Mouse (Mus musculus) 3T3-L1 (cell line): ENCODE measurements around the gene Ank3.

ENCODE experiments used
- DNase-seq: peaks from one replicate; pipeline ENCODE4 v3.0.0-alpha.2; 2015; ENCODE audit warnings: low read depth, low spot score

Gene Ank3

GRCm38 (mm10) chr10:69821245-69821644 lies 422.7 kb downstream of the Ank3 start:
- DNase-seq = no peak

- no peak for DNase-seq
These were observed 430.2 kb downstream of the Ank3 start for GRCm38 (mm10) chr10:69828770-69829169.

GRCm38 (mm10) chr10:69829236-69829635 lies 430.7 kb downstream of the Ank3 start:
- DNase-seq = no peak

- no peak for DNase-seq
These were observed 433.0 kb downstream of the Ank3 start for GRCm38 (mm10) chr10:69831568-69831967.

- DNase-seq = no peak
These were observed 433.7 kb downstream of the Ank3 start for GRCm38 (mm10) chr10:69832241-69832640.

- DNase-seq = no peak
These were observed 434.2 kb downstream of the Ank3 start for GRCm38 (mm10) chr10:69832822-69833221.

GRCm38 (mm10) chr10:69834700-69835099 lies 436.1 kb downstream of the Ank3 start:
- DNase-seq = peak; percentile 36

GRCm38 (mm10) chr10:69845749-69846148 lies 447.2 kb downstream of the Ank3 start:
- peak; percentile 87 for DNase-seq

GRCm38 (mm10) chr10:69852366-69853091 lies 454.0 kb downstream of the Ank3 start:
- DNase-seq = peak; percentile 84

- DNase-seq = no peak
These were observed 456.1 kb downstream of the Ank3 start for GRCm38 (mm10) chr10:69854587-69855185.

- no peak for DNase-seq
These were observed 459.4 kb downstream of the Ank3 start for GRCm38 (mm10) chr10:69858011-69858410.

GRCm38 (mm10) chr10:69858897-69859605 lies 460.5 kb downstream of the Ank3 start:
- DNase-seq = peak; percentile 31

GRCm38 (mm10) chr10:69859848-69860479 lies 461.4 kb downstream of the Ank3 start:
- no peak for DNase-seq

GRCm38 (mm10) chr10:69862829-69863228 lies 464.3 kb downstream of the Ank3 start:
- no peak for DNase-seq

- DNase-seq = peak; percentile 87
These were observed 471.8 kb downstream of the Ank3 start for GRCm38 (mm10) chr10:69870348-69870747.

GRCm38 (mm10) chr10:69870947-69871346 lies 472.4 kb downstream of the Ank3 start:
- no peak for DNase-seq

- peak; percentile 96 for DNase-seq
These were observed 473.7 kb downstream of the Ank3 start for GRCm38 (mm10) chr10:69872182-69872741.

GRCm38 (mm10) chr10:69872892-69873291 lies 474.3 kb downstream of the Ank3 start:
- DNase-seq = peak; percentile 16

- DNase-seq = no peak
These were observed 476.2 kb downstream of the Ank3 start for GRCm38 (mm10) chr10:69874806-69875205.

GRCm38 (mm10) chr10:69883935-69884680 lies 485.5 kb downstream of the Ank3 start:
- no peak for DNase-seq

GRCm38 (mm10) chr10:69888399-69888798 lies 489.8 kb downstream of the Ank3 start:
- peak; percentile 66 for DNase-seq
